Mouse (Mus musculus) gastrocnemius, postnatal 4 days (tissue): Measurements from ENCODE around the gene Cuta. TPM values are rescaled to one million over a fixed set of nuclear protein-coding genes. Genes with fewer than 3 reads are reported as not detected.

Experiments used
- DNase-seq, 2 experiments: peaks; one replicate each; pipeline ENCODE4 v3.0.0; 2021 to 2022; ENCODE audit warnings: low spot score in 2 of 2, mixed read lengths in 2 of 2
- microRNA-seq: library from miRNA; unstranded; fragments of <30 nt; microRNA quantifications from one replicate; pipeline ENCODE4 v1.2.0, GENCODE M21; 2021
- total RNA-seq, 2 experiments: library from RNA; stranded (reverse); gene quantifications; 2 replicates each; pipeline ENCODE4 v1.2.3; 2021

Cuta gene
- total RNA-seq, 2 experiments from 2014 or later, result 90.4 to 92.8 TPM

GRCm38 (mm10) chr17:26893492-26893891 is 45.9 kb downstream of the Cuta start:
- no peak for DNase-seq

GRCm38 (mm10) chr17:26892635-26893375 is 46.6 kb downstream of the Cuta start:
- DNase-seq, result no peak

DNA sequence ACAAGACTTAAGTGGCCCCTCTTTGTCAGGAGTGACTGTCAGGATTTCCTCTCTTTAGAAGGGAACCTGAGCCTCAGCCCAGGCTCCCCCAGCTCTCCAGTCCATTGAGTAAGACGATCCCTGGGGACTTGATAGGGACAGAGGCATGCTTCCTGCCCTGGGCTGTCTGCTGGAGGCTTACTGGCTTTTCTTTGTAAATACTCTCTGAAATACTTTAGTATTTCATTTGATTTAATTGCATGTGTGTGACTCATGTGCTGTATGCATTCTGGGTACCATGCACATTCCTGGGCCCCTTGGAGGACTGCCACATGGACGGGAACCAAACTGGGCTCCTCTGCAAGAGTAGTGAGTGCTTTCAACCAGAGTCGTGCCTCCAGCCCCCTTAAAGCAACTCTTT is 51.4 kb downstream of the Cuta start:
- DNase-seq, result no peak

DNA sequence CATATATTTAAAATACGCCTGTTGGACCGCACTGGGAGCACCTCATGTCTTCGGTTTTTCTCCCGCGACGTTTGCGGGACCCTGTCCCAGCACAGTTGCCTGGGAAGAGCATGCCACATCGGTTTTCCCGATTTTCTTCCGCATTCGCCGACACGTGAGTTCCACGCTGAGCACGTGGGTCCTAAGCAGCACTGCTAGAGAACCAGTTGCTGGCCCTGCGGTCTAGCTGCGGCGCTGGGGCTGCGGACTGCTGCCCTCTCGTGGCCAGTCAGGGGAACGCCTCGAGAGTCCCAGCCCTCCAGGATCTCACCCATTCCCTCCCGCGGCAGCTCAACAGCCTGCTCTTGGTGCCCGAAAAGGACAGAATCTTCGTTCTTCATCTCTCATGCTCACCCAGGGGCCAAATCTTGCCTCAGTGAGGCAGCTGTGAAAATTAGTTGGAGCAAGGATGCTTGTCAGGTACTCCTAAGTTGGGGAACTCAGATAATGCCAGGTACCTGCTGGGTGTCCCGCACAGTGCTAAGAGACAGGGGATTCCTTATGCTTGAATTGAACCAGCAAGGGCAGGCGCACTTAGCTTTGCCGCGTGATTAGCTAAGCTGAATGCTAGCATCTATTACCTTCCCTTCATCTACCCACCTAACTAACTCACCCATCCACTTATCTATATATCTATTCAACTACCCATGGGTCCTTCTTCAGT is 53.2 kb downstream of the Cuta start:
- peak; percentile 74 to 82 for DNase-seq

DNA sequence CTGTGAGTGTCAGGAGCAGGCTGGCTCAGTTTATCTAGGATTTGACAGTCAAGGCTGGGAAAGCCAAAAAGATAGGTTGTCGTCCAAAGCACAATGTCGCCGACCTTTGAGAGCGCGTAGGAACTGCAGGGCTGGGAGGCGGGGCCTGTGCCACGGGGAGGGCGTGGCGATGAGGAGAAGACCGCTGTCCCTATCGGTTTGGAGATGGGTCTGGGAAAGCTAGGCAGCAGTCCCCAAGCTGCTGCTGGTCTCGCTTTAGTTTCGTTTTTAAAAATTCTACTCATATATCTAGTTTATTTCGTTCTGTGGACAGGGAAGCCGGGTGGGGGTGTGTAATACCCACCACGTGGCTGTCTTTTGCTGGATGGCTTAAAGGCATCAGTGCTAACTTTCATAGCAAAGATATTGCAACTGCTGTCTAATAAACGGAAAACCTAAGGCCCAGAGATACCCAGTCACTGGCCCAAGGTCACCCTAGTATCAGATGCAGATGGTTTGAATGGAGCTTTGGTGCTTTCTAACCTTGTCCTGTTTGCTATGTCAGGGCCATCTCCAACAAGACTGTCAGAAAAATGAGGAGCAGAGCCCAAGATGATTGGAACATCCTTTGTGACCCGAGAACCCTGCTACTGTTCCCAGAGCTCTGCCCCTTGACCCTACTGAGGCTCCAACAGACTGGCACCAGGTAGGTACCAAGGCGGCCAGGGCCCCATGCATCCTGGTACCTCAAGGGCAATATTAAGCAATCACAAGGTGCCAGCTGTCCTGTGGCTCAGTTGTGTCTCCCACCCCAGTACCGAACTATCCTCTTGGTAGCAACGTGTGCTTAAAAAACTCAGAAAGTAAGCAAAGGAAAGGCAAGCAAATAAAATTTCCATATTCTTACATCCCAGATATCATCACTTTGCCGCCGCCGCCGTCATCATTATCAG is 54.1 kb downstream of the Cuta start:
- DNase-seq, result peak; percentile 61 to 81

Small RNAs within 50 kb of the gene (microRNA-seq; reads per million reads assigned to microRNA genes)
- not detected for gene Gm27775
- not detected for gene Mir3083
- 0.63 reads per million for gene Mir6968

Other genes starting within 250 kb of the Cuta start
- gene Crebrf, start 223.9 kb downstream of the Cuta start, total RNA-seq, result 10 to 100 TPM; 13.3 to 13.5 TPM
- gene Bnip1, start 158.5 kb downstream of the Cuta start, total RNA-seq, result 10 to 100 TPM; 31.3 to 33.1 TPM
- gene Nkx2-5, start 94.6 kb downstream of the Cuta start, total RNA-seq, result not detected
- gene Kifc5b, start 22.5 kb downstream of the Cuta start, total RNA-seq, result 1 to 10 TPM; 6.1 to 8.5 TPM
- 10 to 100 TPM in 1 of 2 experiments, 1 to 10 TPM in 1; 9.6 to 10.9 TPM for gene Phf1, start 6.5 kb downstream of the Cuta start, total RNA-seq
- gene Syngap1, start 1.7 kb upstream of the Cuta start, total RNA-seq, result 10 to 100 TPM; 20.8 to 23.8 TPM
- 1 to 10 TPM; 4.1 to 4.8 TPM for gene Zbtb9, start 33.6 kb upstream of the Cuta start, total RNA-seq
- gene Bak1, start 89.4 kb upstream of the Cuta start, total RNA-seq, result 10 to 100 TPM; 30.2 to 35.2 TPM
- gene Itpr3, start 117.7 kb upstream of the Cuta start, total RNA-seq, result 1 to 10 TPM; 8.7 to 9.1 TPM
- gene Uqcc2, start 194.3 kb upstream of the Cuta start, total RNA-seq, result 100 to 1,000 TPM; 230 to 262 TPM
- 10 to 100 TPM; 40.2 to 50.7 TPM for gene Ip6k3, start 228.2 kb upstream of the Cuta start, total RNA-seq